Mouse (Mus musculus): Measurements from ENCODE around the gene Slc9a9. TPM values are rescaled to one million over a fixed set of nuclear protein-coding genes. Genes with fewer than 3 reads are reported as not detected.

Slc9a9 gene
- total and polyA plus RNA-seq, 2 experiments from 2014 or later: 6.0 to 6.7 TPM

DNA sequence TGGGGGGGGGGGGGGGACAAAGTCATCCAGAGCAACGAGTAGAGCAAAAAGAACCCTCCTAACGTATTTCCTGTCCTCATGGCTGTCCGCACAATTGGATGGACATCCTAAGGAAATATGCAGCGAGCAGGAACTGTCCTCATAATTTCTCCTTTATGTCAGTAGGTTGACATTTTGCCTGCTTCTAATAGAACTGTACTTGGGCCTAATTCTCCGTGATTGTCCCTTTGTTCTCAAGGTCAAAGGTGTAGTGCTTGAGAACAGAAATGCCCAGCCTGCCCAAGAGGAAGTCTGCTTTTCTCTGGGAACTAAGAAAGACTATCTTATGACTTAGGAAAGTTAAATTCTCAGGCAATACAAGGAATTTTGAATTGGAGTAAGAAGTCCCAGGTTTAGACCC is 514.7 kb downstream of the Slc9a9 start:
- ATAC-seq (ENCODE audit: low FRiP score) (no peak), DNase-seq (ENCODE audit: low spot score) (no peak)
- Histone ChIP-seq H3K27me3 (ENCODE audit: insufficient read depth, low read length) (no peaks in the 10 kb centered on the region), H3K4me1 (ENCODE audit: insufficient read depth, low read length) (no peaks in the 10 kb centered on the region; the same call in 1 of the 2 replicates), H3K27ac (ENCODE audit: low read depth, low read length) (no peak overlapping the region), H3K4me3 (ENCODE audit: low read depth, low read length) (no peak overlapping the region), H3K9me3 (ENCODE audit: low read length) (no peaks in the 10 kb centered on the region), H3K9ac (replicated peaks; ENCODE audit: low read length, poor library complexity, severe bottlenecking) (no peak overlapping the region), H3K4me2 (ENCODE audit: low read depth, low read length, poor library complexity, severe bottlenecking) (no peak overlapping the region), H3K36me3 (ENCODE audit: insufficient read depth, low read length) (no peaks in the 10 kb centered on the region)
- 86% methylated on average over 5 of the region's 5 CpGs for WGBS
- no peak for TF ChIP-seq CTCF (IDR thresholded peaks at IDR 0.05)

DNA sequence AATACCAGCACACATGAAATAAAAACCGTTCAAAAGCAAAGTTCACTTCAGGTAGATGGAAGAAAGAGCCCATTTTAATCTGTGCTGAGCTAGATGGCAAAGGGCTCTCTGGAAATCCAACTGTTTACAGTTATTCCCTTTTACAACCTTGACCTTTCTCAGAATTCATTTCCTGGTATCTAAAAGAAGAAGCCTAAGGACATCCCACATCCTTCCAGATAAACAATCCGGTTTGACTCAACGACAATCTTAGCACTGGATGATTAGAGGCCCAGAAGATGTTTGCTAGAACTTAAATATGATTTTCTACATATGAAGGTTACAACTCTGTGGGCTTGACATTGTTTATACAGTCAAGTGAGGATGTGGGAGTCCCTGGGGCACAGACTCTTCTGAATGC is 516.1 kb downstream of the Slc9a9 start:
- Histone ChIP-seq H3K27ac (ENCODE audit: low read depth, low read length) (no peak overlapping the region), H3K4me2 (ENCODE audit: low read depth, low read length, poor library complexity, severe bottlenecking) (no peak overlapping the region), H3K9ac (replicated peaks; ENCODE audit: low read length, poor library complexity, severe bottlenecking) (no peak overlapping the region), H3K4me1 (ENCODE audit: insufficient read depth, low read length) (no peaks in the 10 kb centered on the region; the same call in 1 of the 2 replicates), H3K4me3 (ENCODE audit: low read depth, low read length) (no peak overlapping the region), H3K36me3 (ENCODE audit: insufficient read depth, low read length) (no peaks in the 10 kb centered on the region), H3K27me3 (ENCODE audit: insufficient read depth, low read length) (no peaks in the 10 kb centered on the region), H3K9me3 (ENCODE audit: low read length) (no peaks in the 10 kb centered on the region)
- DNase-seq (ENCODE audit: low spot score) (no peak), ATAC-seq (ENCODE audit: low FRiP score) (no peak)
- TF ChIP-seq CTCF (IDR thresholded peaks at IDR 0.05): no peak
- whole genome bisulfite sequencing: 87% methylated on average over 3 of the region's 3 CpGs

DNA sequence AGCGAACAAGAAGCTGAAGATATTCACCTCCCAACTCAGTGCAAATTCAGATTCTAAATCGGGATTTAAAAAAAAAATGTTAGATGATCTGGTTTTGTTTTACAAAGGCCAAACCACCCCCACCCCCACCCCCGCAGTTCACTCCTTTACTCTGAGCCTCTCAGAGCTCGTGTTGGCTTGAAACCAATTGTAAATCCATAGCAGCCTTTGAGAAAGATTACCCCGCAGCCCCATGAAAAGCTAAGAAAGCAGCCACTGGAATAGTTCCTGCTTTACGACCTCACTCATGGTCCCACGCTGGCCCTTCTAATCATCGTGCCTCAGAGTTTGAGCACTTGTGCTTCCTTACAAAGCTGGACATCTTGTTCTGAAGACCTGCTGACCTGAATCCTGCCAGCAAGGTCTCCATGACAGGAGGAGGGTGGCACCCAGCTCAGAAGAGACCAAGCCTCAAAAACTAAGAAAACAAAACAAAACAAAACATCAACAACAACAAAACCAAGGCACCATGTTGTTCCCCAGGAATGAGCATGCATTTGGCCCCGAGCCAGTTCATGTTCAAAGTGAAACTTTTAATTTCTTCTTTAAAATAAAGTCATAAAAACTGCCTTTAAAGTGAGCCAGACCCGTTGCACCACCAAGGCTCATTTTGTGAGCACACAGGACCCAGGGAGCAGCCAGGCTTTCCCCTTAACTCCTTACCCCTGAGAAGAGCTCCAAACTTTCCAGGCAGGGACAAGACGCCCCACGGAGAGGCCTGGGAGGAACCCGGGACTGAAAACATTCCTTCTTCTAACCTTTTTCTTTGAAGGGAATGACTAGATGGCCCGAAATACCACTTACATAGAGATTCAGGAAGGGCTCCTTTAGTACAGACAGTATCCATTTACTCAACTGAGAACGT is 516.9 kb downstream of the Slc9a9 start:
- Histone ChIP-seq H3K9ac (replicated peaks; ENCODE audit: low read length, poor library complexity, severe bottlenecking) (no peak overlapping the region), H3K4me3 (ENCODE audit: low read depth, low read length) (no peak overlapping the region), H3K4me2 (ENCODE audit: low read depth, low read length, poor library complexity, severe bottlenecking) (no peak overlapping the region), H3K9me3 (ENCODE audit: low read length) (no peaks in the 10 kb centered on the region), H3K27ac (ENCODE audit: low read depth, low read length) (no peak overlapping the region), H3K36me3 (ENCODE audit: insufficient read depth, low read length) (no peaks in the 10 kb centered on the region), H3K4me1 (ENCODE audit: insufficient read depth, low read length) (no peaks in the 10 kb centered on the region; the same call in 1 of the 2 replicates), H3K27me3 (ENCODE audit: insufficient read depth, low read length) (no peaks in the 10 kb centered on the region)
- ATAC-seq (ENCODE audit: low FRiP score): no peak
- no peak for TF ChIP-seq CTCF (IDR thresholded peaks at IDR 0.05)
- 55% methylated on average over 15 of the region's 15 CpGs for WGBS
- no peak for DNase-seq (ENCODE audit: low spot score)

DNA sequence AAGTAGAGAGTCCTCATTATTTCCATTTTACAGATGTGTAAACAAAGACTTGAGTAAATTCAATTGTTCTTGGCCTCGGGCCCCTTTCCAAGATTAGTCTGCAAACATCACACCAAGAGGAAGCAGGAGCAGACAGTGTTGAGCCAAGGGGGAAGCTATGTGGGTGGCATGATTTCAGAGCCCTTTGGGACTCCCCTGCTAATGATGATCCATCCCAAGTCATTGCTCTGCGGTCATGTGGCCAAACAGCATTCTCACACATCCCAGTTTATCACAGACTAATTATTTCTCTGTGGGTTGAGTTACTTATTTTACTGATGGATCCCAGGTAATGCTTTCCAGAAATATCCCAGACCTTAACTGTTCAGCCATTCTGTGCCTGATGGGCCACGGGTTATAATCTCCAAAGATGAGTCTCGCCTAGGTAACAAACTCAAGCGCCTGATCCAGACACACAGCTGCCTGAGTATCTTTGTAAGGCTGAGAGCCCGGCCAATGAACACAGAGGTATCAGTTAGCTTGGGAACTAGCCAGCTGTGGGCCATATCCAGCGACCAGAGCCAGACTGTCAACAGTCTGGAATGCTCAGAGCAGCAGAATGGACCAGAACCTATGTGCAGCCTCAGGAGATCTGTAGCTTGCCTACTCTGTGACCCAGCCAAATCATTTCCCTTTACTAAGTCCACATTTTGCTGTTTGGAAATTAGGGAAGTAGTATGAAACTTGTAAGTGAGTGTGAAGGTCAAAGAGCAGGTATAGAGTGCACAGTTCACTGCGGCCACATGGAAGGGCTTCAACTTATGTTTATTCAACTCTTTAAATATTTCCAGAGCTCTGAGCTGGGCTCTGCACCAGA is 518.9 kb downstream of the Slc9a9 start:
- DNase-seq (ENCODE audit: low spot score) (no peak), ATAC-seq (ENCODE audit: low FRiP score) (no peak)
- 80% methylated on average over 8 of the region's 8 CpGs for WGBS
- no peaks in the 10 kb centered on the region for H3K4me1 ChIP-seq (ENCODE audit: insufficient read depth, low read length)
- H3K27ac ChIP-seq (ENCODE audit: low read depth, low read length): no peak overlapping the region
- H3K4me2 ChIP-seq (ENCODE audit: low read depth, low read length, poor library complexity, severe bottlenecking): no peak overlapping the region
- no peak for TF ChIP-seq CTCF (IDR thresholded peaks at IDR 0.05)
- H3K9ac ChIP-seq (replicated peaks; ENCODE audit: low read length, poor library complexity, severe bottlenecking): no peak overlapping the region
- no peaks in the 10 kb centered on the region for H3K27me3 ChIP-seq (ENCODE audit: insufficient read depth, low read length)
- H3K36me3 ChIP-seq (ENCODE audit: insufficient read depth, low read length): no peaks in the 10 kb centered on the region
- no peak overlapping the region for H3K4me3 ChIP-seq (ENCODE audit: low read depth, low read length)
- no peaks in the 10 kb centered on the region for H3K9me3 ChIP-seq (ENCODE audit: low read length)

DNA sequence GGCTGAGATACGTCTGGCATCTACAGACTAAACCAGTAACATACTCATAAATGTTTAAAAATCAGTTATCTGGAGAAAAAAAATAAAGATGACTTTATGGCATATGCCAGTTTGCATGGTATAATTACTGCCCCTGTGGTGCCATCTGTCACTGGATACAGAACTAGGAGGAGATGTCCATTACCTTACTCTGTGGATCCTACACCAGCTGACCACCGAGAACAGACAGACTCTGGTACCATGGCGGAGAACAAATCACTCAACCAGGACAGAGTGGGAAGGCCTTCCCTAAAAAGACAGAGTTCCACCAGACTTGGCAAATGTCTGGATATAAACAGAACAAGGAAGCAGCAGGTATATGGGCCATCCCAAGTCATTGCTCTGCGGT is 519.5 kb downstream of the Slc9a9 start:
- H3K9me3 ChIP-seq (ENCODE audit: low read length): no peaks in the 10 kb centered on the region
- no peak overlapping the region for H3K4me2 ChIP-seq (ENCODE audit: low read depth, low read length, poor library complexity, severe bottlenecking)
- ATAC-seq (ENCODE audit: low FRiP score) (no peak), DNase-seq (ENCODE audit: low spot score) (no peak)
- no peak overlapping the region for H3K4me3 ChIP-seq (ENCODE audit: low read depth, low read length)
- no peak overlapping the region for H3K9ac ChIP-seq (replicated peaks; ENCODE audit: low read length, poor library complexity, severe bottlenecking)
- H3K4me1 ChIP-seq (ENCODE audit: insufficient read depth, low read length): no peaks in the 10 kb centered on the region
- H3K36me3 ChIP-seq (ENCODE audit: insufficient read depth, low read length): no peaks in the 10 kb centered on the region
- WGBS: 91% methylated on average over 4 of the region's 4 CpGs
- H3K27me3 ChIP-seq (ENCODE audit: insufficient read depth, low read length): no peaks in the 10 kb centered on the region
- H3K27ac ChIP-seq (ENCODE audit: low read depth, low read length): no peak overlapping the region
- no peak for TF ChIP-seq CTCF (IDR thresholded peaks at IDR 0.05)

DNA sequence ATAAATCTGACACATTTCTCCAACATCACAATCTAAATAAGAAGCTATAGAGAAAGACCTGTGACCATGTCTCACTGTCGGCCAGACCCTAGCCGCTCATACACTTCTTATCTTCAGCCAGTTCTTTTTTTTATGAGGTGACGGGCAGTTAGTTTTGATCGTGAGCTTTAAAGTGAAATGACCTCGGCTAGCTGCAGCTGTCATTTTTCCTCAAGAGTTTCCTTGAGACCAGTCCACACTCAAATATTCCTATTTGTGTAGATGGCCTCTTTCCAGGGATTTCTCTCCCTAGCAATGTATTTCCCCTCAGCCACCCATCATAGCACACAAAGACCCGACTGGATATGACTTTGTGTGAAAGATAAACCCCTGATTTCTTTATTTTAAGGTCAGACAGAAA is 521.7 kb downstream of the Slc9a9 start:
- Histone ChIP-seq H3K9ac (replicated peaks; ENCODE audit: low read length, poor library complexity, severe bottlenecking) (no peak overlapping the region), H3K4me3 (ENCODE audit: low read depth, low read length) (no peak overlapping the region), H3K27me3 (ENCODE audit: insufficient read depth, low read length) (no peaks in the 10 kb centered on the region), H3K27ac (ENCODE audit: low read depth, low read length) (no peak overlapping the region), H3K4me1 (ENCODE audit: insufficient read depth, low read length) (no peaks in the 10 kb centered on the region), H3K36me3 (ENCODE audit: insufficient read depth, low read length) (no peaks in the 10 kb centered on the region), H3K9me3 (ENCODE audit: low read length) (no peaks in the 10 kb centered on the region), H3K4me2 (ENCODE audit: low read depth, low read length, poor library complexity, severe bottlenecking) (no peak overlapping the region)
- no peak for TF ChIP-seq CTCF (IDR thresholded peaks at IDR 0.05)
- WGBS: 75% methylated on average over 6 of the region's 6 CpGs
- DNase-seq (ENCODE audit: low spot score) (no peak), ATAC-seq (ENCODE audit: low FRiP score) (no peak)
